Mouse (Mus musculus): ENCODE results near the gene Elmsan1.

The Elmsan1 gene

GRCm38 (mm10) chr12:84176126-84176769 lies 42.4 kb downstream of the Elmsan1 start:
- peak; percentile 35 for DNase-seq (ENCODE audit: low read depth, low spot score)

- peak; percentile 62 for DNase-seq (ENCODE audit: low read depth, low spot score)
Observed at GRCm38 (mm10) chr12:84175659-84176061, 43.0 kb downstream of the Elmsan1 start.

GRCm38 (mm10) chr12:84174871-84175270 lies 43.8 kb downstream of the Elmsan1 start:
- no peak for DNase-seq (ENCODE audit: low read depth, low spot score)

- no peak for DNase-seq (ENCODE audit: low read depth, low spot score)
Observed at GRCm38 (mm10) chr12:84174190-84174811, 44.4 kb downstream of the Elmsan1 start.

- DNase-seq (ENCODE audit: low read depth, low spot score) = no peak
Observed at GRCm38 (mm10) chr12:84173309-84173915, 45.3 kb downstream of the Elmsan1 start.

- no peak for DNase-seq (ENCODE audit: low read depth, low spot score)
Observed at GRCm38 (mm10) chr12:84172862-84173261, 45.8 kb downstream of the Elmsan1 start.

- DNase-seq (ENCODE audit: low read depth, low spot score) = no peak
Observed at GRCm38 (mm10) chr12:84172216-84172615, 46.5 kb downstream of the Elmsan1 start.

- DNase-seq (ENCODE audit: low read depth, low spot score) = no peak
Observed at GRCm38 (mm10) chr12:84170610-84171009, 48.1 kb downstream of the Elmsan1 start.

- no peak for DNase-seq (ENCODE audit: low read depth, low spot score)
Observed at GRCm38 (mm10) chr12:84165631-84166373, 52.9 kb downstream of the Elmsan1 start.

- DNase-seq (ENCODE audit: low read depth, low spot score) = peak; percentile 70
Observed at GRCm38 (mm10) chr12:84163586-84164110, 55.0 kb downstream of the Elmsan1 start.

- DNase-seq (ENCODE audit: low read depth, low spot score) = peak; percentile 65
Observed at GRCm38 (mm10) chr12:84163133-84163532, 55.5 kb downstream of the Elmsan1 start.

- peak; percentile 85 for DNase-seq (ENCODE audit: low read depth, low spot score)
Observed at GRCm38 (mm10) chr12:84161616-84162433, 56.9 kb downstream of the Elmsan1 start.

- no peak for DNase-seq (ENCODE audit: low read depth, low spot score)
Observed at GRCm38 (mm10) chr12:84161116-84161515, 57.6 kb downstream of the Elmsan1 start.

- DNase-seq (ENCODE audit: low read depth, low spot score) = no peak
Observed at GRCm38 (mm10) chr12:84160491-84160890, 58.2 kb downstream of the Elmsan1 start.

- DNase-seq (ENCODE audit: low read depth, low spot score) = no peak
Observed at GRCm38 (mm10) chr12:84158156-84158555, 60.5 kb downstream of the Elmsan1 start.

- DNase-seq (ENCODE audit: low read depth, low spot score) = no peak
Observed at GRCm38 (mm10) chr12:84156210-84156609, 62.5 kb downstream of the Elmsan1 start.

- no peak for DNase-seq (ENCODE audit: low read depth, low spot score)
Observed at GRCm38 (mm10) chr12:84155523-84155871, 63.2 kb downstream of the Elmsan1 start.

GRCm38 (mm10) chr12:84154786-84155522 lies 63.7 kb downstream of the Elmsan1 start:
- DNase-seq (ENCODE audit: low read depth, low spot score) = no peak

GRCm38 (mm10) chr12:84153414-84153813 lies 65.3 kb downstream of the Elmsan1 start:
- DNase-seq (ENCODE audit: low read depth, low spot score) = no peak

GRCm38 (mm10) chr12:84152352-84153190 lies 66.1 kb downstream of the Elmsan1 start:
- peak; percentile 79 for DNase-seq (ENCODE audit: low read depth, low spot score)
